Mouse (Mus musculus): ENCODE results near the gene Dzip1l.

Dzip1l gene

DNA sequence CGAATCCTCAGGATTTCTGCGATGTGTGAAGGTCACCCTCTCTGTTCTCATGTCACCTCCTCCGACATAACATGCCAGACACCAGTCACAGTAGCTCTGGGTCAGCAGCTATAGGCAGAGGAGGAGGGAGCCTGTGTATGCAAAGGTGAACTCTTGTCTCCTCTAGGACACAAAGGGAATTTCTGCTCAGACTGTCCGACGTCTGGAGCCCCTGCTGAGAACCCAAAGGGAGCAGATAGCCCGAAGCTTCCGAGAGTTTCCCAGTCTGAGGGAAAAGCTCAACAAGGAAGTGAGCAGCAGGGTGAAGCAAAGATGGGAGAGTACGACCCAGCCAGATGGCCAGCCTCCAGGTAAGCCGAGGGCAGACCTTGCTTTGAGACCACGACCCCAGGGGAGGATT is 31.5 kb downstream of the Dzip1l start:
- DNase-seq (ENCODE audit: extremely low read depth, low read depth) = no peak

GRCm38 (mm10) chr9:99661606-99662166 is 32.4 kb downstream of the Dzip1l start:
- DNase-seq (ENCODE audit: extremely low read depth, low read depth) = no peak

- peak; percentile 48 for DNase-seq (ENCODE audit: extremely low read depth, low read depth)
Observed at GRCm38 (mm10) chr9:99662406-99662805, 33.1 kb downstream of the Dzip1l start.

DNA sequence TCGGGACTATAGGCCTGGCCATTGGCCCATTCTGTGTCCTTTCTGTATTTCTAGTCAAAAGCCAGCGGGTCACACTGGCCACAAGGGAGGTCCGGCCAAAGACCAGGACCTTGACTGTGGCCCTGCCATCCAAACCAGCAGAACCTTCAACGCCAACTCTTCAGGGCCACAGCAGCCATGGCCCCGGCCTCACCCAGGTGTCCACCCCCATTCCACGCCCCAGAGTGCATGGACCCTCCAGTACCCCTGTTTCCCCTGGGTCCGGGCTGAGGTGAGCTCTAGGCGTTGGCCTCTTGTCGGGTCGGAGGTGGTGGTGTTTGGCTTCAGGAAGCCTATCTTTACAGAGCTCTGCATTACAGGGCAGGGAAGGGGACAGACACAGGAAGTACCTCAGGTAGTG is 33.6 kb downstream of the Dzip1l start:
- no peak for DNase-seq (ENCODE audit: extremely low read depth, low read depth)

DNA sequence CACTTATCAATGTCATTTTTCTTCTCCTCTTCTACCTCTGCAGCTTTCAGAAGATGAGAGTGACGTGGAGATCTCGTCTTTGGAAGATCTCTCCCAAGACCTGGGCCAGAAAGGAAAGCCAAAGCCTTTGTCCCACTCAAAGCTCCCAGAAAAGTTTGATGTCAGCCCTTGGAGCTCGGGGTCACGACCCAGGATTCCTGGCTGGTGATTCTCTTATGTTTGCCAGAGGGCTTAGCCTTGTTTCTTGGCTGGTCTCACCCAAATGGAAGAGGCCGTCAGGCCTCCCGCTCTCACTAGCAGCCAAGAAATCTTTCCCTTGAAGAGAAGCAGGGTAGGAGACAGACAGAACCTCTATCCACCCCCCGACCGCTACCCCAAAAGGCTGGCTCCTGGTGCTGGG is 38.3 kb downstream of the Dzip1l start:
- no peak for DNase-seq (ENCODE audit: extremely low read depth, low read depth)

- no peak for DNase-seq (ENCODE audit: extremely low read depth, low read depth)
Observed at GRCm38 (mm10) chr9:99671603-99672002, 42.3 kb downstream of the Dzip1l start.

- DNase-seq (ENCODE audit: extremely low read depth, low read depth) = no peak
Observed at GRCm38 (mm10) chr9:99675714-99676113, 46.4 kb downstream of the Dzip1l start.

- DNase-seq (ENCODE audit: extremely low read depth, low read depth) = no peak
Observed at GRCm38 (mm10) chr9:99681980-99682570, 52.8 kb downstream of the Dzip1l start.

DNA sequence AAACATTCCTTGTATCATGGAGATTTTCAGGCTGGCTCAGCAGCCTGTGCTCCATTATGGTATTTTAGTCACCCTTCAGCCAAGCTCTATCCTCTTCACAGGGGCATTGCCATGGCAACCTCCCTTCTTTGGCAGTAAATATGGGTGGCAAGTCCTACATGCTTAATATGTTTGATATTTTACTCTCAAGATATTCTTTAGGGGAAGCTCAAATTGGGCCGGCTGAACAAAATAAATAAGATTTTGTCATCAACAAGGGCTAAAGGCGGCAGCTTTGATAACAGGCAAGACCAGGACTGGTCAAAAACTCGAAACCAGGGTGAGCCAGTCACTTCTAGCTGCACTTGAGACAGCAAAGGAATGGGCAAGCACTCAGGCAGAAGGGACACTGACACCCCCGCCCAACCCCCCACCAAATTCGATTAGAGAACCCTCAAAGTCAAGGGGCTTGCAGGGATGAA is 55.8 kb downstream of the Dzip1l start:
- DNase-seq (ENCODE audit: extremely low read depth, low read depth) = no peak

DNA sequence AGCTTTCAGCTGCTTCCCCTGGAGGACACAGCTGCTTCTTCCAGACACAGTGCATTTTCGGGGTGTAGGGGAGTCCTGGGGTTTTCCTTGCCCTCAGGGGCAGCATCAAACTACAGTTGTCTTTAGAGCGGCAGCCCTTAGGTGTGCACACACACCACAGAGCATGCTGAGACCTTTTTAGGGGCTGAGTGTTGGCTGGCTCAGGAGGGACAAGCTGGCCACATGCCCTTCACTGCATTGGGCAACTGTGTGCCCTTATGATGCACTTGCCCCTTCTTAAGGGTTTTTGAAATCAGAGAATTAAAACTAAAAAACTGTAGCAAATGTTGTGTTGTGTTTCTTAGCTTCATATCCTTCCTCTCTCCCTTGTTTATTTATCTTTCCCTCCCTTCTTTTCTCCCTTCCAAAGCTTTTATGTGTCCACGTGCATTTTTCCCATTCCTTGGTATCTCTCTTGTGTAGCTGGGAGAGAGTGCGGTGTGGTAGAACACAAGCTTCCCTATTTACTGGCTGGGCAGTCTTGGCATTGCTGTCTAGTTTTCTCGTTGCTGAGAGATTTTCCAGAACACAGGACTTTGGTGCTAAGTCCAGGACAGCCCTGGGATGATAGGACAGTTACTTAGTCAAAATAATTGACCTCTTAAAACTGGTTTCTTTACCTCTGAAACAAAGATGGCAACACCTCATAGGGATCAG is 56.4 kb downstream of the Dzip1l start:
- DNase-seq (ENCODE audit: extremely low read depth, low read depth) = no peak

DNA sequence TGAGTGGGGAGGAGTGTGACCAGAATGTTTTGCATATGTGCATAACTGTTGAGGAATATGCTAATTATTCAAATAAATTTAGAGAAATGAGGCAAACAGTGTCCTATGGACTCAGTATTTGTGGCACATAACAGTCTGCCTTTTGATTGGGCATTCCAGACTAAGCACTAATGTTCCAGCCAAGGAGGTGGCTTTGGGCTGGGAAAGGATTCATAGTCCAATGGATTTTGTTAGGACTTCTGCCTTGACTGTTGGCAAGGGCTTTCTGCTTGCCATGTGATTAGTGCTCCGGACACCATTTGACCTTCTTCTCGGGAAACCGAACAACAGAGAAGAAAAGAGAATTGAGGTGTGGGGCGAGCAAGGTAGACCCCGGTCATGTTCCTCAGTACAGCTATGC is 60.5 kb downstream of the Dzip1l start:
- no peak for DNase-seq (ENCODE audit: extremely low read depth, low read depth)

DNA sequence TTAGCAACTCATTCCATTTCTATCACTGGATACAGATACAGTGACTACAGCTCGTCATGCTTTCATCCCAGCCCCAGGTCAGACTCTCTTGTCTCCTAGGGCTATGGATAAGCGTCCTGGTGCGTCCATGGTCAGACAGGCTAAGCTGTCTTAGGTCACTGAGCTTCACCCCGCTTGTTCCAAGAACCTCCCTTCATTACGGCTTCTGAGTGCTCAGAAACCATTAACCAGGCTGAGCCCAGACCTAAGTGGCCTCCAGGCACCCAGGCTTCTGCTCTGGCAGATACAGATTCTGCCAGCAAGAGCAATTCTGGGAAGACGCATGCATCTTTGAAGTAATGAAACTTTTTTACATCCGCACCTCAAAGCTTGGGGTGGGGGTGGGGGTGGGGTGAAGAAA is 61.1 kb downstream of the Dzip1l start:
- no peak for DNase-seq (ENCODE audit: extremely low read depth, low read depth)

- DNase-seq (ENCODE audit: extremely low read depth, low read depth) = no peak
Observed at GRCm38 (mm10) chr9:99694961-99695360, 65.7 kb downstream of the Dzip1l start.

- DNase-seq (ENCODE audit: extremely low read depth, low read depth) = no peak
Observed at GRCm38 (mm10) chr9:99699752-99700389, 70.6 kb downstream of the Dzip1l start.

GRCm38 (mm10) chr9:99701187-99701586 is 71.9 kb downstream of the Dzip1l start:
- DNase-seq (ENCODE audit: extremely low read depth, low read depth) = no peak

- DNase-seq (ENCODE audit: extremely low read depth, low read depth) = no peak
Observed at GRCm38 (mm10) chr9:99702215-99702614, 72.9 kb downstream of the Dzip1l start.

GRCm38 (mm10) chr9:99703711-99704110 is 74.4 kb downstream of the Dzip1l start:
- DNase-seq (ENCODE audit: extremely low read depth, low read depth) = no peak

DNA sequence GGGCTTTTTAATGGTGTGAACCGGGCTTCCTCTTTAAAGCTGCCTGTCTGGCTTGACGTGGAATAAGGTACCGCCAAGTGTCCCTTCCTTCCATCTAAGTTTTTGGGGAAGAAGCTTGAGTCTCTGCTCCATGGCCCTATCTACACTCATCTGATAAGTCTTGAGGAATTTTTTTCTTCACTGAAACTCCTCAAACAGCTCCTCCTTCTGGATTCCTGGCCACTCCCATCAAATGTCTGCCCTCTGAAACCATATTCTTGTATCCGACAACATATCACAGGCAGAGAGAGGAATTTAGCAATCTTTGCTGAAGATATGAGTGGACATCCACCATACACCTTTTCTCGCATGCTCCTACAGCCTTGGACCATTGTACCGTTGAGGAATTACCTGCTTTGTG is 77.0 kb downstream of the Dzip1l start:
- no peak for DNase-seq (ENCODE audit: extremely low read depth, low read depth)

- DNase-seq (ENCODE audit: extremely low read depth, low read depth) = no peak
Observed at GRCm38 (mm10) chr9:99707425-99708126, 78.3 kb downstream of the Dzip1l start.

DNA sequence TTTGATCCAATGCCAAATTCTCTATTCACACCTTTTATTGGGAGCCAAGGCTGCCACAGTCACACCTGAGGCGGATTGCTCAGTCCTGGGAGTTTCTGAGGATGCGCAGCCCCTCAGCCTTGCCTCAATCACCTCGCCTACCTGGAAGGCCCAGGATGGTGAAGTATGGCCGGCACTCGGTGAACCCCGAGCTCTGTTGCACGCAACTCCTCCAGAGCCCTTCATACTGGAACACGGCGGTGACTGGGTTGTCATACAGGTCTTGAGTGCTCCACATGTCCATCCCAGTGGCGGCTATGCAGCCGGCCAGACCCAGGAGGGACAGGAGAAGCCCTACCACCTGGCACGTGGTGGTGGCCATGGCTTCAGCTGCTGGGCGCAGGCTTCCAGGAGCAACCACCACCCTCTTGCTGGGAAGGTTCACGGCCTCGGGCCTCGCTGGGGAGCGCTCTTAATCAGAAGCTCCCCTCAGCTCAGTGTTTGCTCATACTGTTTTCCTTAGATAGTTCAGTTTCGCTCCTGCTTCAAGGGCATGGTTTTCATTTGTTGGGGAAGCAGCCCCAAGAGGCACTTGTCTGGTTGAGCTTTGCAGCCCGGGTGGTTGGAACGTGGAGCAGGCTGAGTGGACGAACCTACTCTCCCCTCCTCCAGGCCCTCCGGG is 80.4 kb downstream of the Dzip1l start:
- DNase-seq (ENCODE audit: extremely low read depth, low read depth) = no peak

DNA sequence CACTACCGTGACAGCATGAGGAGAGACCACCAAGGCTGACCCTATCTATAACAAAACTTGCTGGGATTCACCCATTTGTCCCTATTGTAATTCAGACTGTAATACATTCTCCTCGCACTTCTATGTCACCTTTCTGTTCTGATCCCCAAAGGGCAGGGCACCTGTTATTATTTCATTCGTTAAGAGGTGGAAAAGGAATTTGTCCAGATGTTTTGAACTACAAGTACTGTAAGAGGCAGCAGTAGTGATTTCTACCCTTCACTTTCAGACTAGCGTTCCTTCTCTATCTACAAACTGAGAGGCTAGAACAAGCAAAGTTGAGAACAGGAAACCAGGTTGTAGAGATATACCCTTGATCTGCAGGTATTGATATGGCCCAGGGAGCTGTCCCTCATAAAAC is 81.0 kb downstream of the Dzip1l start:
- no peak for DNase-seq (ENCODE audit: extremely low read depth, low read depth)
